Comparison of ENCODE assay signal across 29 mouse cellular contexts in the genomic region with DNA sequence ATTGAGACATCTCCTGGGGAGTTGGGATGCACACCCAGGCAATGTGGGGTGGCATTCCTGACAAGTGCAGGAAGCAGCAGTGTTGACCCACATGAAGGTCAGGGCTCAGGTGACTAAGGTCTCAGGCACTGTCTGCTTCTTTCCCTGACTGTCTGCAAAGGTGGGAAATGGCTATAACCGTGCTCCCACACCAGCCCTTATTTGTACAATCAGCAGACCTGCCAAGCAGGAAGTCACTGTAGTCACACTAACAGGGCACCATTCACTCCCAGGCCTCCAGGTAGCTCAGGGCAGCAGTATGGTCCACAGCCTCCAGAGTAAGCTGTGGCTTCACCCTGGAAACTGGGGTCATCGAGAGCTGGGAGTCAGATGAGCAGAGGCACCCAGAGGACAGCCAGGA. TPM values are rescaled to one million over a fixed set of nuclear protein-coding genes. Genes with fewer than 3 reads are reported as not detected.
"Had no signal": no experiment of that assay in that cellular context is flagged by ENCODE, and none has a peak within 500 bp of the region (broad histone marks: within the 10 kb centered on the region; RNA-seq: fewer than 3 reads in every experiment).

No protein-coding gene starts in this region.

- H3K27ac ChIP-seq: kidney, embryonic 15.5 days; left cerebral cortex, adult 2 months; liver, embryonic 13.5 days; midbrain, embryonic 10.5 days; midbrain, embryonic 13.5 days; neural tube, embryonic 13.5 days had no signal

- ATAC-seq: lung, postnatal 0 days; midbrain, embryonic 13.5 days; midbrain, embryonic 16.5 days had no signal

- H3K4me1 ChIP-seq: kidney, embryonic 15.5 days; liver, embryonic 13.5 days; midbrain, embryonic 10.5 days; midbrain, embryonic 13.5 days; neural tube, embryonic 13.5 days had no signal

- H3K36me3 ChIP-seq: kidney, embryonic 15.5 days; liver, embryonic 13.5 days; midbrain, embryonic 10.5 days; midbrain, embryonic 13.5 days; neural tube, embryonic 13.5 days had no signal

- H3K4me3 ChIP-seq: kidney, embryonic 15.5 days; left cerebral cortex, adult 2 months; liver, embryonic 13.5 days; megakaryocyte, embryonic 14.5 days; midbrain, embryonic 10.5 days; midbrain, embryonic 13.5 days; myocyte; neural tube, embryonic 13.5 days had no signal

- H3K9me3 ChIP-seq: kidney, embryonic 15.5 days; liver, embryonic 13.5 days; megakaryocyte, embryonic 14.5 days; midbrain, embryonic 10.5 days; midbrain, embryonic 13.5 days; neural tube, embryonic 13.5 days had no signal

- H3K9ac ChIP-seq: kidney, embryonic 15.5 days; liver, embryonic 13.5 days; lung, embryonic 14.5 days; midbrain, embryonic 13.5 days; neural tube, embryonic 13.5 days had no signal

- DNase-seq: kidney, adult 11 months; kidney, adult 8-10 months; kidney, postnatal 10 days; kidney, postnatal 36 days; layer of hippocampus, postnatal 36 days; liver, embryonic 13.5 days; lung, embryonic 14.5 days had no signal

- H3K4me2 ChIP-seq: kidney, embryonic 15.5 days; liver, embryonic 13.5 days; lung, embryonic 14.5 days; midbrain, embryonic 13.5 days; neural tube, embryonic 13.5 days had no signal

RNA-seq across cellular contexts. Expression of a gene that starts 2.3 kb away (rescaled TPM):
- total RNA-seq: layer of hippocampus, adult 8-10 months; layer of hippocampus, postnatal 10 days; layer of hippocampus, postnatal 36 days; left cerebral cortex, adult 2 months; left cerebral cortex, postnatal 10 days; left cerebral cortex, postnatal 36 days; liver, adult 2 months; monocyte, adult 5-6 weeks; neutrophil, adult 5-6 weeks had no signal
- polyA plus RNA-seq: kidney, embryonic 15.5 days; limb, embryonic 11.5 days; limb, embryonic 14.5 days; liver, adult 2 months; liver, embryonic 13.5 days; midbrain, embryonic 10.5 days; midbrain, embryonic 13.5 days; midbrain, embryonic 16.5 days; myocyte; neural tube, embryonic 13.5 days; spleen, adult 2 months; testis, adult 2 months had no signal

RNA-seq across cellular contexts. Expression of a gene that starts 24.0 kb away (rescaled TPM):
- total RNA-seq: layer of hippocampus, adult 8-10 months; layer of hippocampus, postnatal 10 days; layer of hippocampus, postnatal 36 days; left cerebral cortex, adult 2 months; left cerebral cortex, postnatal 10 days; left cerebral cortex, postnatal 36 days; liver, adult 2 months; neutrophil, adult 5-6 weeks had no signal
- polyA plus RNA-seq: kidney, embryonic 15.5 days; limb, embryonic 11.5 days; limb, embryonic 14.5 days; liver, adult 2 months; liver, embryonic 13.5 days; liver, embryonic 16.5 days; midbrain, embryonic 13.5 days; midbrain, embryonic 16.5 days; myocyte; neural tube, embryonic 13.5 days; urinary bladder, adult 2 months had no signal
